Mouse (Mus musculus) lung, embryonic 16.5 days (tissue): ENCODE measurements around the gene Pxdc1. TPM values are rescaled to one million over a fixed set of nuclear protein-coding genes. Genes with fewer than 3 reads are reported as not detected.

Experiments
- polyA plus RNA-seq: library from polyadenylated mRNA; unstranded; fragments of >200 nt; fragmentation: Nextera tagmentation; extraction: Ambion mirVana; gene quantifications from 2 replicates; pipeline ENCODE4 v1.2.1, GENCODE M21; 2015

The Pxdc1 gene
- polyA plus RNA-seq, 1 experiment from 2014 or later, result 6.2 TPM

Other genes with a start within 250 kb of the Pxdc1 start
- gene Fam50b, start 81.4 kb upstream of the Pxdc1 start, polyA plus RNA-seq, result not detected in 2 replicates
- gene Prpf4b, start 221.8 kb upstream of the Pxdc1 start, polyA plus RNA-seq, result 65.2 and 70.6 TPM in 2 replicates